Mouse (Mus musculus): ENCODE data around the gene Pdxp.

Gene Pdxp

GRCm38 (mm10) chr15:78928539-78928938 lies 14.8 kb downstream of the Pdxp start:
- DNase-seq (ENCODE audit: low spot score) = no peak

DNA sequence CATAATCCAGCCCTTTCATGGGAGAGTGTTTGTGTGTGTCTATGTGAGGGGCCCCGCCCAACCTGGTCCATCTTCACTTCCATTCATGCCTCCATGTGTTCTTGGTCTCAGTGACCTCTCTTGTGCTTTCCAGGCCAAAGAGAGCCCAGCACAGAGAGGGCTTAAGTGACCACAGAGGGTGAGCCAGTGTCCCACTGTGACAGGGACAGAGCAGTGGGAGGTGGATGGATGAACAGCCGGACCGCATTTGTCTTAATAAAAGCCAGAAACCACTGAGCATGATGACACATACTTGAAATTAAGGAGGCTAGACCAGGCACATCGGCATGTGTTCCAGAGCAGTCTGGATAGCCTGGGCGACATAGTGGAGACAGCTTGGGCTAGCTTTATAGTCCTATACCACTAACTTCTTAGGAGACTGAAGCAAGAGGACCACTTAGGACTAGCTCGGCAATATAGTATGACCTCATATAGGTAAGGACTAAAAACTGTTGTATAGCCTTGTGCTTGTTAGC lies 16.5 kb downstream of the Pdxp start:
- no peak for DNase-seq (ENCODE audit: low spot score)

DNA sequence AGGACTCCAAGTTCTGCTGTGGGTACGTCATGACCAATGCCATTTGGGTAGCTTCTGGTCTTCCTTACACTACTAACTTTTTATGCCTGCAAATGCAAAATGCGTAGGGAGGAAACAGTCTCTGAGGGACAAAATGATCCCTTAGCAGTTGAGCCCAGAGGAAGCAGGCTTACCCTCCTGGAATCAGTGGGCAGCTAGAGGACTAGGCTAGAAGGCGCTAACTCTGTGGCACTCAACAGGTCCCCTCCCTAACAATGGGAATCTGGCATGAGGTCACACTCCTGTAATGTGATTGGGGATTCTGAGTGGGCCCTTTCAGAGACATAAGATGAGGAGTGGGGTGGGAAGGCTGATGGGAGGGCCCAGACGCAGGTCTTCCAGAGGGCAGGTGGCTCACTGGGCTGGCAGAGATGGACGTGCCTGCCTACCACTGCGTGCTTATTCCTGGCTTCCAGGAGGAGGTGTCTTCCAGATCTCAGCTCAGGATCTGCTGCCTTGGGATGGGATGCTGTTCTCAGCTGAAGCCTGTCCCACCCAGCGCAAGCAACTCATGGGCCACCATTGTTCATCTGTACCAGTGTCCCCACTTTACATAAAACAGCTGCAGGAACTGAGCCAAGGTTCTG lies 17.2 kb downstream of the Pdxp start:
- no peak for DNase-seq (ENCODE audit: low spot score)

DNA sequence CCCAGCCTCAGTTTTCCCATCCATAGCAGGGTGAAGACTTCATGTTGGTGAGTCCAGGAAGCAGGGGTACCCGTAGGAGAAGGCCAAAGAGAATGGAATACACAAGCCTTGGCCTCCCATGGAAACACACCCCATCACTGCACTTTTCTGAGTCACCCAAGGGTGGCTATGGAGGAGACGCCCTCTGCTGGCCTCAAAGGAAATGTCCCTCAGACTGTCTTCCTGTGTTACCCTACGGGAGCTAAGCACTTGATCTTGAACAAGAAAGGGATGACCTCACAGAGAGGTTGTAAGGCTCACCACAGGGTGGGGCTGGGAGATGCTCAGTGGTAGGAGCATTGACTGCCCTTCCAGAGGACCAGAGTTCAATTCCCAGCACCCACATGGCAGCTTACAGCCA lies 17.9 kb downstream of the Pdxp start:
- no peak for DNase-seq (ENCODE audit: low spot score)

DNA sequence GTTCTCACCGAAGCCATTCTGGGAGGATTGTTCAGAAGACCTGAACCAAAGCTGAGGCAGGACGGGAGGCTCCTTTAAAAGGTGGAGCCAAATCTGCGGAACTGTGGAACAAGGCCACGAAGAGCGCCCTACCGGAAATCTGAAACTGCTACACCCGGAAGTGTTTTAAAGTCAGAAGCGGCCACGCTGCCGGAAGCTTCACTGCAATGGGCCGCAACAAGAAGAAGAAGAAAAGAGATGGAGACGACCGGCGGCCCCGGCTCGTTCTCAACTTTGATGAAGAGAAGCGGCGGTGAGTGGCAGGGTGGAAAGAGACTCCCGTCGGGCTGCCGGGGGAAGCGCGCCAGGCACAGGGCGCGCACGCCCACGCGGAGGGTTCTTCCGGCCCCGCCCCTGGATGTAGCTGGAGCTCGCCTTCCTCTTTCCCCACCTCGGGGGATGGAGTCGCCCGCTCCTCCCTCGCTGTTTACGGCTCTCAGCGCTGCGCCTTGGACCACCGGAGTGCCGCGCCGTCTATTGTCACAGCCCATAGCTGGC lies 21.1 kb downstream of the Pdxp start, which contains the start of gene Nol12:
Gene Nol12, plus strand, starts transcription at position 150 of the 537 bp plus-strand sequence.
- DNase-seq (ENCODE audit: low spot score) = peak; percentile 83

- DNase-seq (ENCODE audit: low spot score) = no peak
Measured at GRCm38 (mm10) chr15:78936403-78936802, 22.7 kb downstream of the Pdxp start.

GRCm38 (mm10) chr15:78937311-78937710 lies 23.6 kb downstream of the Pdxp start:
- no peak for DNase-seq (ENCODE audit: low spot score)

- DNase-seq (ENCODE audit: low spot score) = no peak
Measured at GRCm38 (mm10) chr15:78937963-78938362, 24.2 kb downstream of the Pdxp start.

- DNase-seq (ENCODE audit: low spot score) = no peak
Measured at GRCm38 (mm10) chr15:78940325-78940724, 26.6 kb downstream of the Pdxp start.

- peak; percentile 85 for DNase-seq (ENCODE audit: low spot score)
Measured at GRCm38 (mm10) chr15:78942663-78943062, 28.9 kb downstream of the Pdxp start.

DNA sequence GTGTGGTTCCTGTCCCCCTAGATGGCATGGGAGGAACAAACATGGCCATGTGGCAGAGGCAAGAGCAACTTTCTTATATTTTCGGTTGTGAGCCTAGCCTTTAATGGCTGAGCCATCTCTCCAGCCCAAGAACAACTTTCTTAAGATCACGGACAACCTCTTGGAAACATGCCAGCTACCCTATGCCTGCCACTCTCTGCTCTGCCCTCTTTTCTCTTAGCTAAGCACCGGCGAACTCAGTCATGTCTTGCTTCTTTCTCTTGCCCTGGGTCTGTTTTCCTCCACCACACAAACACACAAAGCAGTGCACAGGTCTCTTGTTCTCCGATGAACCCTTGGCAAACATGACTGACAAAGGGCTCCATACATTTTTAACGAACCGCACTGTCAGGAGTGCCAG lies 32.5 kb downstream of the Pdxp start:
- DNase-seq (ENCODE audit: low spot score) = no peak

DNA sequence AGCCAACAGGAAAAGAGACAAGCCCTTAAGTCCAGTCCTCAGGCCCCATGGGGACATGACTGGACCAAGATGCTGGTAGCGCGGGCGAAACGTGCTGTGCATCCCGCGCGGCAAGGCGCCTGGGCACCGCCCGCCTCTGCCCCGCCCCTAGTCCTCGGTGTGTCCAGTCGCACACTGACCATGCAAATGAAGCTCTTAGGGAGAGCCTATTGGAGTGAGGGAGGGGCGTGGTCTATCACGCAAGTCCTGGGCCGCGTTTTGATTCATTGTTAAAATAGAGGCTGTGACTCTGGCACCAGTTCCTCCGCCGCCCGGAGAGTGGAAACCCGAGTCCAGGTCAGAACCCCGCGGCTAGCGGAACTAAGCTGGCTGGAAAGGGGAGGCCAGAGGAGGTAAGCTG lies 33.9 kb downstream of the Pdxp start, which contains the start of gene Triobp:
Gene Triobp, plus strand, starts transcription at position 68 of the 400 bp plus-strand sequence.
- peak; percentile 63 for DNase-seq (ENCODE audit: low spot score)

- no peak for DNase-seq (ENCODE audit: low spot score)
Measured at GRCm38 (mm10) chr15:78948152-78948725, 34.5 kb downstream of the Pdxp start.

DNA sequence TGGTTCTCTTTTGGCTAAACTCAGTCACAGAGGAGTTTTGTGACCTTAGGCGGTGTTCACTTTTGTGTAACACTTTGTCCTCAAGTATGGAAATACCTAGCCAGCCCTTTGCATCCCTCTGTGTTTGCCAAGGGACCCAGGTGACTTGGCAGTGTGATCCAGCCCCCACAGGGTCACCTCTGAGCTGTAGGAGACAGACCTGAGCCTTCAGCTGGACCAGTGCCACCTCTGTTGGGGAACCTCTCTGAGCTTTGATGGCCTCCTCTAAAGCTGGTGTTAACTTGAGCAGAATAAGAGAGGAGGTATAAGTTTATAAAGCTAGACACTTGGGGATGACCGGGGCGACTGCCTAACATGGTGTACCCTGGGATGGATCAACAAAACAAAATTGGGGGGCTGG lies 35.2 kb downstream of the Pdxp start:
- DNase-seq (ENCODE audit: low spot score) = no peak

DNA sequence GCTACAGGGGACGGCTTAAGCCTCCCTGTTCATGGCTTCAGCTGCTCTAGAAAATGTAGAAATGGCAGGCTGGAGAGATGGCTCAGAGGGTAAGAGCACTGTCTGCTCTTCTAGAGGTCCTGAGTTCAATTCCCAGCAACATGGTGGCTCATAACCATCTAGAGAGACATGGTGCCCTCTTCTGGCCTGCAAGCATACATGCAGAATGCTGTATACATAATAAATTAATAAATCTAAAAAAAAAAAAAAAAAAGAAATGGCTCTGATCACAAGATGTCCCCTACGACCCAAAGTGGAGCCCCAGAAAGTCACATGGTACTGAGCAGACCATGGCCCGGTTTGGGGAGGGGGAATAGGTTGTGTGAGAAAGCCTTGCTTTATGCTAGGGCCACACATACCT lies 41.9 kb downstream of the Pdxp start:
- DNase-seq (ENCODE audit: low spot score) = no peak

DNA sequence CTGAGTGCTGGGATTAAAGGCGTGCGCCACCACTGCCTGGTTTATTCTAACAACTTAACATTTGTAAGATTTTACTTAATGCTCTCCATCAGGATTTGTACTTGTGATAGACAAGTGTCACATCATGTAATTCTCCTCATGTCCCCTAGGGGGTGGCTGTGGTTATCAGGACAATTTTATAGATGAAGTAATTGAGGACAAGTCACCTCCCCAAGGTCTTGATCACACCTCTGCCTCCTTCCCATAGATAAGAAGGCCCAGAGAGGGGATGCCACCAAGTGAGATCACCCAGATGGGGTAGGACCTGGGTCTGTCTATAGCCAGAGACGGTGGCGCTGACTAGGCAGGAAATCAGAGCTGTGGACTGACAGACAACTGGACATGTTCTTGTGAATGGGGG lies 42.6 kb downstream of the Pdxp start:
- DNase-seq (ENCODE audit: low spot score) = no peak

DNA sequence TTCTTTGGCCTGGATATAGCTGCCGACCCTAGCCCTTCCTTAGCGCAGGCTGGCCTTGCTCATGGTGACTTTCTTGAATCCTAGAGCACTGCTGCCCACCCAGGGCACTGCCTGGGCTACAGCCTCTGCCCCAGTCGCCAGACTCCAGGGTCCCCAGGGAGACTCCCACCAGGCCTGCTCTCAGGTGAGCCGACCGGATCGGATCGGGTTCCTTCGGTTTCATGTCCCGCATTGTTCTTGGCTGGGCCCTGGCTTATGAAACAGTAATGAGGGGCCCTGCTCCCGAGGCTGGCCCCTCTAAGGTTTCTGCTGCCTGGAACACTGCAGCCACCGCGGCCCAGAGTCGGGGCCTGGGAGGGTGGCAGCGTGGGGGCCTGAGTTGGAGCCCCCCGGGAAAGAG lies 43.3 kb downstream of the Pdxp start:
- no peak for DNase-seq (ENCODE audit: low spot score)

DNA sequence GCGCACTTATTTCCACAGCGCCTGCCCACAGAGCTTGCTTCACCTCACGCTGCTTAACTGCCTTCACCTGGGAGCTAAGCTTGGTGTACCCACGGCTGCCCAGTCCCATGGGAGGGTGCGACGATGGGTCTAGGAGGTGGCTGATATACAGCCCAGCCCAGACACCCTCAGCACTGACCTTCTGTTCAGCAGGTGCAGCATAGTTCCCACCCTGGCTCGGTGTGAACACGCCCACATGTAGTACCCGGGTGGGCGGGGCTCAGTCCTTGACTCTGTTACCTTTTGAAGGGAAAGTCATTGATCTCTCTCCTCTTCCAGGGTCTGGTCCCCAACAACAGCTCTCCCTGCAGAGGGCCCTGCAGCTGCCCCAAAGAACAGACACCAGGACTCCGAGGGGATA lies 45.8 kb downstream of the Pdxp start:
- DNase-seq (ENCODE audit: low spot score) = no peak

GRCm38 (mm10) chr15:78960088-78960487 lies 46.4 kb downstream of the Pdxp start:
- no peak for DNase-seq (ENCODE audit: low spot score)

- peak; percentile 62 for DNase-seq (ENCODE audit: low spot score)
Measured at GRCm38 (mm10) chr15:78962885-78963284, 49.2 kb downstream of the Pdxp start.
